Mouse (Mus musculus) CH12.LX (cell line): ENCODE measurements around the gene Vps53.

Experiments used
- CTCF ChIP-seq, 2 experiments: IDR thresholded peaks in 1 of 2; conservative IDR thresholded peaks in 1 of 2; 2 replicates each; pipeline ENCODE4 v1.5.1; 2011 to 2012; ENCODE audit warnings: low read depth in 2 of 2, low read length in 2 of 2, improper control_type of control experiment in 1 of 2, inconsistent platforms in 1 of 2, mild to moderate bottlenecking in 1 of 2, moderate library complexity in 1 of 2
- JUND ChIP-seq: conservative IDR thresholded peaks from 2 replicates; pipeline ENCODE4 v1.6.1; 2011; ENCODE audit warnings: low read depth, low read length, improper control_type of control experiment
- KAT2A ChIP-seq: IDR thresholded peaks from 2 replicates; pipeline ENCODE4 v1.6.1; 2012; ENCODE audit warnings: low read length, improper control_type of control experiment, inconsistent platforms; ENCODE audit not compliant: insufficient replicate concordance
- POLR2A ChIP-seq: IDR thresholded peaks from 2 replicates; pipeline ENCODE4 v1.6.1; 2011; ENCODE audit warnings: low read depth, mild to moderate bottlenecking, improper control_type of control experiment, low read length
- UBTF ChIP-seq: IDR thresholded peaks from 2 replicates; pipeline ENCODE4 v1.6.1; 2012; ENCODE audit warnings: low read depth, mild to moderate bottlenecking, inconsistent platforms, low read length, improper control_type of control experiment, moderate library complexity

- TF ChIP-seq POLR2A (no peak), KAT2A (no peak), JUND (no peak), UBTF (no peak), CTCF (conservative IDR thresholded peaks at IDR 0.05 in 1 of 2, IDR thresholded peaks at IDR 0.05 in 1 of 2; ENCODE audit: low read depth in 2 of 2, low read length in 2 of 2) (no peak)
These were observed 128.4 kb downstream of the Vps53 start for GRCm38 (mm10) chr11:76050967-76051512.
